Mouse (Mus musculus): Measurements from ENCODE around the gene Smpd4. TPM values are rescaled to one million over a fixed set of nuclear protein-coding genes. Genes with fewer than 3 reads are reported as not detected.

Smpd4 gene
- total and polyA plus RNA-seq, 2 experiments: 3.6 to 26.9 TPM

GRCm38 (mm10) chr16:17647156-17647555 lies 28.0 kb downstream of the Smpd4 start:
- Histone ChIP-seq H3K9ac (ENCODE audit: low read depth, low read length) (no peak overlapping the region), H3K79me2 (ENCODE audit: control insufficient read depth, insufficient read depth, low read length) (no peaks in the 10 kb centered on the region)
- WGBS: 74% methylated on average over 1 of the region's 1 CpGs

GRCm38 (mm10) chr16:17647566-17648340 lies 28.6 kb downstream of the Smpd4 start:
- Histone ChIP-seq H3K9ac (ENCODE audit: low read depth, low read length) (no peak overlapping the region), H3K36me3 (ENCODE audit: control insufficient read depth, insufficient read depth, low read length) (peaks cover 3% of the 10 kb centered on the region; the same call in 1 of the 2 replicates), H3K79me2 (ENCODE audit: control insufficient read depth, insufficient read depth, low read length) (no peaks in the 10 kb centered on the region), H3K27me3 (ENCODE audit: control insufficient read depth, insufficient read depth, low read length) (no peaks in the 10 kb centered on the region), H3K4me3 (ENCODE audit: insufficient read depth, low read depth, low read length) (no peak overlapping the region), H3K27ac (replicated peaks; ENCODE audit: insufficient read depth, low read depth, low read length) (no peak overlapping the region), H3K4me1 (ENCODE audit: control insufficient read depth, insufficient read depth, low read length) (peaks cover 3% of the 10 kb centered on the region)
- no peak for DNase-seq (ENCODE audit: extremely low read depth, low read depth, low spot score)
- TF ChIP-seq CTCF (IDR thresholded peaks at IDR 0.05; ENCODE audit: low read depth, low read length): no peak
- TF ChIP-seq POLR2A (IDR thresholded peaks at IDR 0.05; ENCODE audit: extremely low read depth, insufficient read depth, low read length): no peak
- WGBS: 93% methylated on average over 10 of the region's 10 CpGs

More at GRCm38 (mm10) chr16:17647156-17647555, 28.0 kb downstream of the Smpd4 start:
- Histone ChIP-seq H3K27ac (replicated peaks; ENCODE audit: insufficient read depth, low read depth, low read length) (no peak overlapping the region), H3K4me1 (ENCODE audit: control insufficient read depth, insufficient read depth, low read length) (peaks cover 3% of the 10 kb centered on the region), H3K4me3 (ENCODE audit: insufficient read depth, low read depth, low read length) (no peak overlapping the region), H3K36me3 (ENCODE audit: control insufficient read depth, insufficient read depth, low read length) (peaks cover 4% of the 10 kb centered on the region; the same call in 1 of the 2 replicates), H3K27me3 (ENCODE audit: control insufficient read depth, insufficient read depth, low read length) (no peaks in the 10 kb centered on the region)
- TF ChIP-seq CTCF (IDR thresholded peaks at IDR 0.05; ENCODE audit: low read depth, low read length): no peak
- DNase-seq (ENCODE audit: extremely low read depth, low read depth, low spot score): no peak

DNA sequence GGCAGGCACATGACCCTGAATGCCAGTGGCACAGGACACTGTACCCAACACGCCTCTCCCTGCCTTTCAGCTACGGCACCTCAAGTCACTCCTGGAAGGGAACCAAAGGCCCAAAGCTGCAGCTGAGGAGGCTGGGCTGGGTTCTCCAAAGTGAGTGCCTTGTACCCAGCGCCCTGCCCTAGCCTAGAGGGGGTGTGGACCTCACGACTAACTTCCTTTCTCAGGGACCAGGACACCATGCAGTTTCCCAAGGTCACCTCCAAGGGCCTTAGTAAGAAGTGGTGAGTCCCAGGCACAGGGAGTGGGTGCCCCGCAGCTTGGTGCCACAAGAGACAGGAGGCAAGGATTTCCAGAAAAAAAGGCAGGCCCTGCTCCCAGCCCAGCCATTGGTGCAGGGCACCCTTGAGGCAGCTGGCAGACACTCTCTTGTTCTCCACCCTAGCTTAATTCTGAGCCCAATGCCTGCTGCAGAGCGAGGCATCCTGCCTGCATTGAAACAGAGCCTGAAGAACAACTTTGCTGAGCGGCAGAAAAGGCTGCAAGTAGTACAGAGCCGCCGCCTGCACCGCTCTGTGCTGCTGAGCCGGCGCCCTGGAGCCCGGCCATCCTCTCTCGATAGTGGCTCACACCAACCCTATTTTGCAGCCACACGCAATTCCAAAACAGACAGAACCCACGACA lies 30.9 kb downstream of the Smpd4 start:
- Histone ChIP-seq H3K9ac (ENCODE audit: low read depth, low read length) (no peak overlapping the region), H3K27me3 (ENCODE audit: control insufficient read depth, insufficient read depth, low read length) (no peaks in the 10 kb centered on the region), H3K36me3 (ENCODE audit: control insufficient read depth, insufficient read depth, low read length) (peaks cover 4% of the 10 kb centered on the region; the same call in 1 of the 2 replicates), H3K79me2 (ENCODE audit: control insufficient read depth, insufficient read depth, low read length) (no peaks in the 10 kb centered on the region), H3K4me1 (ENCODE audit: control insufficient read depth, insufficient read depth, low read length) (peaks cover 3% of the 10 kb centered on the region), H3K4me3 (ENCODE audit: insufficient read depth, low read depth, low read length) (no peak overlapping the region), H3K27ac (replicated peaks; ENCODE audit: insufficient read depth, low read depth, low read length) (no peak overlapping the region)
- no peak for DNase-seq (ENCODE audit: extremely low read depth, low read depth, low spot score)
- TF ChIP-seq CTCF (IDR thresholded peaks at IDR 0.05; ENCODE audit: low read depth, low read length) (no peak), POLR2A (IDR thresholded peaks at IDR 0.05; ENCODE audit: extremely low read depth, insufficient read depth, low read length) (no peak)
- 89% methylated on average over 16 of the region's 16 CpGs for WGBS

DNA sequence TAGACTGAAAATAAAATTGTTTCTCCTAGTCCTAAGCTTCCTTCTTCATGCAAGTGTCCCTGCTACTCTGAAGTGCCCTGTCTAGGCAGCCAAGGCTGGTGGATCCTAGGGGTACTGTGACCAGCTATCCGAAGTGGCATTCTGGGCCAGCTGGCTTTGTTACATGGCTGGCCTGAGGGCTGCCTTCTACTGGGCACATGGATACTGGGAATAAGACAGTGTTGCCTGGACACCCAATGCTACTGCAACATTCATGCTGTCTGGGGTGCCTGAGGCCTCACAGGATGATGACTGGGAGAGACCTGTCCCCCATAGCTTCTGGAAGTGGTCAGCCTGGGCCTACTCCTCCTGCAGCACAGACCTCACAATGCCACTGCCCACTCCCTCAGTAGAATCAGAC lies 31.6 kb downstream of the Smpd4 start:
- TF ChIP-seq CTCF (IDR thresholded peaks at IDR 0.05; ENCODE audit: low read depth, low read length) (no peak), POLR2A (IDR thresholded peaks at IDR 0.05; ENCODE audit: extremely low read depth, insufficient read depth, low read length) (no peak)
- no peak for DNase-seq (ENCODE audit: extremely low read depth, low read depth, low spot score)
- no peaks in the 10 kb centered on the region for H3K27me3 ChIP-seq (ENCODE audit: control insufficient read depth, insufficient read depth, low read length)
- WGBS: 96% methylated on average over 1 of the region's 1 CpGs
- H3K27ac ChIP-seq (replicated peaks; ENCODE audit: insufficient read depth, low read depth, low read length): no peak overlapping the region
- no peak overlapping the region for H3K4me3 ChIP-seq (ENCODE audit: insufficient read depth, low read depth, low read length)
- H3K36me3 ChIP-seq (ENCODE audit: control insufficient read depth, insufficient read depth, low read length): peaks cover 4% of the 10 kb centered on the region; the same call in 1 of the 2 replicates
- H3K9ac ChIP-seq (ENCODE audit: low read depth, low read length): no peak overlapping the region
- H3K4me1 ChIP-seq (ENCODE audit: control insufficient read depth, insufficient read depth, low read length): peaks cover 3% of the 10 kb centered on the region
- no peaks in the 10 kb centered on the region for H3K79me2 ChIP-seq (ENCODE audit: control insufficient read depth, insufficient read depth, low read length)

DNA sequence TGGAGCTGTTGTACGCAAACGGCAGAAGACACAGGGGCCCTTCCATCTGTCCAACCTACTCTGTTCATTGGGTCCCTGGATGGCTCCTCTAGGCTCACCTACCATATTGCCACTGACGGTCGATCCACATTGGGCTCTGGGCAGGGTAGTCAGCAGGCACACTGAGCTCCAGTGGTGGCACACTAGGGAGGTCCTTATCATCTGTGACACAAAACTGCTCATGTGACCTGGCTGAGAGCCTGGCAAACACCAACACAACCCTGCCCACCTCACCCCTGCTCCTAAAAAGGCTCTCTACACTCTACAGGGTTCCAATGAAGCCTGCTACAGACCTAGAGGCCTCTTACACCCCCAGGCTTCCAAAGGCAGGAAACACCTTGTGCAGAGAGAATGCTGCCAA lies 33.5 kb downstream of the Smpd4 start:
- WGBS: 88% methylated on average over 4 of the region's 4 CpGs
- peaks cover 4% of the 10 kb centered on the region; the same call in 1 of the 2 replicates for H3K36me3 ChIP-seq (ENCODE audit: control insufficient read depth, insufficient read depth, low read length)
- no peak for TF ChIP-seq POLR2A (IDR thresholded peaks at IDR 0.05; ENCODE audit: extremely low read depth, insufficient read depth, low read length)
- TF ChIP-seq CTCF (IDR thresholded peaks at IDR 0.05; ENCODE audit: low read depth, low read length): no peak
- peaks cover 4% of the 10 kb centered on the region; the same call in 1 of the 2 replicates for H3K4me1 ChIP-seq (ENCODE audit: control insufficient read depth, insufficient read depth, low read length)
- no peak overlapping the region for H3K4me3 ChIP-seq (ENCODE audit: insufficient read depth, low read depth, low read length)
- H3K27ac ChIP-seq (replicated peaks; ENCODE audit: insufficient read depth, low read depth, low read length): no peak overlapping the region
- no peaks in the 10 kb centered on the region for H3K79me2 ChIP-seq (ENCODE audit: control insufficient read depth, insufficient read depth, low read length)
- no peaks in the 10 kb centered on the region for H3K27me3 ChIP-seq (ENCODE audit: control insufficient read depth, insufficient read depth, low read length)
- no peak for DNase-seq (ENCODE audit: extremely low read depth, low read depth, low spot score)
- no peak overlapping the region for H3K9ac ChIP-seq (ENCODE audit: low read depth, low read length)

All from liver, adult 2 months (tissue).